Mouse (Mus musculus): ENCODE results near the gene Gm11273. TPM values are rescaled to one million over a fixed set of nuclear protein-coding genes. Genes with fewer than 3 reads are reported as not detected.

The Gm11273 gene
- total RNA-seq, 2 experiments from 2014 or later: 56.4 to 59.3 TPM

GRCm38 (mm10) chr13:21454133-21454532 lies 47.1 kb downstream of the Gm11273 start:
- intact Hi-C loops (cut with DNase I): loop anchor here (5.0 kb wide), 1 partner anchor 52 kb away; the partner anchor contains the start of gene Zkscan3
- no peak for DNase-seq (ENCODE audit: extremely low spot score in 1 of 2, low spot score in 2 of 2)

- DNase-seq (ENCODE audit: extremely low spot score in 1 of 2, low spot score in 2 of 2): peak; percentile 63 to 77
- intact Hi-C loops (cut with DNase I): loop anchor here (5.0 kb wide), 1 partner anchor 51 kb away; the partner anchor contains the start of gene Zkscan3
Observed at GRCm38 (mm10) chr13:21453449-21453848, 47.8 kb downstream of the Gm11273 start, which contains the start of gene Zscan26. Zscan26 (minus strand) TSS chr13:21453730.

GRCm38 (mm10) chr13:21453042-21453441 lies 48.2 kb downstream of the Gm11273 start:
- intact Hi-C loops (cut with DNase I): loop anchor here (5.0 kb wide), 1 partner anchor 51 kb away; the partner anchor contains the start of gene Zkscan3
- no peak for DNase-seq (ENCODE audit: extremely low spot score in 1 of 2, low spot score in 2 of 2)

Other genes starting within 250 kb of the Gm11273 start
- not detected for gene Gpx5, start 208.7 kb downstream of the Gm11273 start, total RNA-seq (2021)
- gene Gpx6, start 189.3 kb downstream of the Gm11273 start, total RNA-seq (2021): not detected
- not detected for gene Olfr1367, start 154.5 kb downstream of the Gm11273 start, total RNA-seq (2021)
- 1 to 10 TPM; 8.0 to 8.5 TPM for gene Zscan12, start 138.6 kb downstream of the Gm11273 start, total RNA-seq (2021)
- 10 to 100 TPM; 36.7 to 40.7 TPM for gene Zkscan3, start 98.7 kb downstream of the Gm11273 start, total RNA-seq (2021)
- 1 to 10 TPM; 1.5 to 2.1 TPM for gene Pgbd1, start 60.4 kb downstream of the Gm11273 start, total RNA-seq (2021)
- 10 to 100 TPM; 27.6 to 30.0 TPM for gene Zscan26, start 47.7 kb downstream of the Gm11273 start, total RNA-seq (2021)
- gene Nkapl, start 32.9 kb downstream of the Gm11273 start, total RNA-seq (2021): 1 to 10 TPM in 1 of 2 experiments, under 1 TPM in 1; 0.77 to 1.0 TPM
- gene Zkscan4, start 22.5 kb downstream of the Gm11273 start, total RNA-seq (2021): 1 to 10 TPM; 7.4 TPM
- gene Gm10065, start 22.0 kb downstream of the Gm11273 start, total RNA-seq (2021): not detected
- 10 to 100 TPM; 16.5 to 17.2 TPM for gene AK157302, start 6.2 kb downstream of the Gm11273 start, total RNA-seq (2021)
- gene Zkscan8, start 29.7 kb upstream of the Gm11273 start, total RNA-seq (2021): 10 to 100 TPM; 10.6 to 13.6 TPM
- gene Olfr1366, start 41.4 kb upstream of the Gm11273 start, total RNA-seq (2021): not detected
- not detected for gene Olfr1535, start 58.5 kb upstream of the Gm11273 start, total RNA-seq (2021)
- gene Olfr1364, start 80.3 kb upstream of the Gm11273 start, total RNA-seq (2021): not detected
- gene Olfr1362, start 112.6 kb upstream of the Gm11273 start, total RNA-seq (2021): not detected
- not detected for gene Olfr11, start 141.1 kb upstream of the Gm11273 start, total RNA-seq (2021)
- not detected for gene Olfr1361, start 162.0 kb upstream of the Gm11273 start, total RNA-seq (2021)
- gene Olfr1360, start 176.0 kb upstream of the Gm11273 start, total RNA-seq (2021): not detected
- not detected for gene Olfr1359, start 196.7 kb upstream of the Gm11273 start, total RNA-seq (2021)
- 10 to 100 TPM; 41.4 to 52.8 TPM for gene Hist1h2bl, start 214.7 kb upstream of the Gm11273 start, total RNA-seq (2021)
- gene Hist1h2ai, start 215.0 kb upstream of the Gm11273 start, total RNA-seq (2021): 10 to 100 TPM; 68.4 to 76.2 TPM
- gene Hist1h3h, start 216.2 kb upstream of the Gm11273 start, total RNA-seq (2021): 10 to 100 TPM; 69.3 to 80.8 TPM
- 10 to 100 TPM; 10.1 to 13.9 TPM for gene Hist1h2bm, start 220.6 kb upstream of the Gm11273 start, total RNA-seq (2021)
- gene Hist1h4j, start 233.6 kb upstream of the Gm11273 start, total RNA-seq (2021): 10 to 100 TPM; 13.5 to 16.2 TPM
- gene Hist1h4k, start 249.1 kb upstream of the Gm11273 start, total RNA-seq (2021): 100 to 1,000 TPM; 306 to 311 TPM

Data from left cerebral cortex, postnatal 10 days (tissue).